In genomic region chrX:73593212-73593611, GRCm38 (mm10) we compare ENCODE assay signal across 8 mouse cellular contexts. TPM values are rescaled to one million over a fixed set of nuclear protein-coding genes. Genes with fewer than 3 reads are reported as not detected.
DNase-seq lines count a peak whose midpoint lies in the region; ATAC-seq and TF ChIP-seq lines count a peak whose summit lies in the region.

No protein-coding gene starts in this region.

- intact Hi-C loops in heart, adult 2 months (cut with DNase I): loop anchor here (5.0 kb wide), 1 partner anchor 59 kb away; no protein-coding TSS in a partner anchor

- no peaks in the 10 kb centered on the region for H3K9me3 ChIP-seq in limb, embryonic 11.5 days (ENCODE audit: control insufficient read depth, low read length)

- TF ChIP-seq EP300 in heart, adult 2 months (IDR thresholded peaks at IDR 0.05; ENCODE audit: insufficient read depth, low read depth, low read length): no peak

- no peak overlapping the region for H3K4me3 ChIP-seq in heart, adult 2 months
- no peak overlapping the region for H3K4me3 ChIP-seq in limb, embryonic 11.5 days (ENCODE audit: low read depth, low read length)

- H3K4me2 ChIP-seq in limb, embryonic 11.5 days (ENCODE audit: low read depth, severe bottlenecking): no peak overlapping the region

- WGBS in heart, adult 2 months: 30% methylated on average over 6 of the region's 6 CpGs
- WGBS in limb, embryonic 11.5 days: 28% methylated on average over 6 of the region's 6 CpGs

- H3K4me1 ChIP-seq in heart, adult 2 months (ENCODE audit: control insufficient read depth, insufficient read depth, low read length): no peaks in the 10 kb centered on the region
- H3K4me1 ChIP-seq in limb, embryonic 11.5 days (ENCODE audit: control insufficient read depth, insufficient read depth, low read length): no peaks in the 10 kb centered on the region

- H3K27me3 ChIP-seq in heart, adult 2 months (ENCODE audit: control insufficient read depth, insufficient read depth, low read length): no peaks in the 10 kb centered on the region
- no peaks in the 10 kb centered on the region for H3K27me3 ChIP-seq in limb, embryonic 11.5 days (ENCODE audit: control insufficient read depth, insufficient read depth, low read length)

- no peak for TF ChIP-seq POLR2A in heart, adult 2 months (IDR thresholded peaks at IDR 0.05; ENCODE audit: insufficient read depth, low read depth, low read length)
- TF ChIP-seq POLR2A in brain, embryonic 14.5 days (IDR thresholded peaks at IDR 0.05; ENCODE audit: borderline replicate concordance, extremely low read depth, insufficient read depth, insufficient read length, poor library complexity, severe bottlenecking): no peak

- no peak overlapping the region for H3K27ac ChIP-seq in heart, adult 2 months
- no peak overlapping the region for H3K27ac ChIP-seq in limb, embryonic 11.5 days (replicated peaks; ENCODE audit: low read depth, low read length)

- ATAC-seq in limb, embryonic 11.5 days (ENCODE audit: insufficient number of reproducible peaks, low FRiP score, low TSS enrichment, low read depth): no peak

- H3K36me3 ChIP-seq in heart, adult 2 months (ENCODE audit: control insufficient read depth, insufficient read depth, low read length): no peaks in the 10 kb centered on the region
- no peaks in the 10 kb centered on the region for H3K36me3 ChIP-seq in limb, embryonic 11.5 days (ENCODE audit: control insufficient read depth, insufficient read depth, low read length)

- peak; percentile 61 for TF ChIP-seq CTCF in heart, adult 2 months (IDR thresholded peaks at IDR 0.05)
- peak; percentile 33; the same call in 1 of the 2 replicates for TF ChIP-seq CTCF in brain, embryonic 14.5 days (IDR thresholded peaks at IDR 0.05; ENCODE audit: borderline replicate concordance, extremely low read depth, insufficient read depth, insufficient read length)

- no peak overlapping the region for H3K9ac ChIP-seq in heart, adult 2 months (ENCODE audit: low read depth, low read length)
- H3K9ac ChIP-seq in limb, embryonic 11.5 days (ENCODE audit: low read length): no peak overlapping the region

- H3K79me2 ChIP-seq in heart, adult 2 months (replicated peaks; ENCODE audit: control insufficient read depth, insufficient read depth, low read length): no peaks in the 10 kb centered on the region

- DNase-seq in heart, adult 2 months: no peak
- DNase-seq in heart, adult 11 months: no peak
- peak; percentile 74 for DNase-seq in CD4-positive, CD25-positive, alpha-beta regulatory T cell, adult 2 months (ENCODE audit: low read depth, low spot score)
- peak; percentile 14 for DNase-seq in brain, embryonic 14.5 days (ENCODE audit: low read depth)
- DNase-seq in limb, embryonic 11.5 days (ENCODE audit: low spot score): peak; percentile 23
- DNase-seq in retina, embryonic 14.5 days (ENCODE audit: low spot score): peak; percentile 33
- DNase-seq in left cerebral cortex, adult 11 months (ENCODE audit: low spot score): no peak
- DNase-seq in layer of hippocampus, adult 9-11 months: no peak

RNA-seq across cellular contexts. Expression of gene Dusp9, which starts 46.0 kb away (rescaled TPM):
- total RNA-seq in heart, adult 2 months (2021): not detected
- polyA plus RNA-seq in heart, adult 2 months (2012; rRNA removed): 0.04 TPM in 1 of 2 replicates, not detected in the other
- 1.1 and 1.5 TPM in 2 replicates for polyA plus RNA-seq in brain, embryonic 14.5 days (2012; rRNA removed)
- polyA plus RNA-seq in limb, embryonic 11.5 days (2014; fragmentation: Nextera tagmentation; extraction: Ambion mirVana): 22.0 and 28.4 TPM in 2 replicates

Comparison
In these comparisons a context has a peak if more than half of its experiments do, and no peak if none do; other contexts are left out.
1. DNase-seq: peak in CD4-positive, CD25-positive, alpha-beta regulatory T cell, adult 2 months (single experiment), brain, embryonic 14.5 days (single experiment), limb, embryonic 11.5 days (single experiment) and retina, embryonic 14.5 days (single experiment); none in heart, adult 2 months (0 of 2), heart, adult 11 months (single experiment), left cerebral cortex, adult 11 months (single experiment) and layer of hippocampus, adult 9-11 months (single experiment).